Mouse (Mus musculus) CD4-positive, CD25-positive, alpha-beta regulatory T cell (primary cell): ENCODE data around the gene Pias1. TPM values are rescaled to one million over a fixed set of nuclear protein-coding genes. Genes with fewer than 3 reads are reported as not detected.

Source experiments
- polyA plus RNA-seq: library from polyadenylated mRNA; unstranded; fragments of 100-300 nt; shearing (Covaris generic); gene quantifications from one replicate; pipeline ENCODE4 v1.2.1, GENCODE M21; 2017

Gene Pias1
- polyA plus RNA-seq, result 108 TPM

GRCm38 (mm10) chr9:62987824-62988223 lies at the start of gene Pias1:
Gene Pias1, minus strand, starts transcription at chr9:62987924.

GRCm38 (mm10) chr9:62857719-62858261 lies 129.9 kb downstream of the Pias1 start, which contains the start of gene Calml4:
Gene Calml4, plus strand, starts transcription at chr9:62858080.

GRCm38 (mm10) chr9:62838506-62839171 lies 149.1 kb downstream of the Pias1 start, which contains the start of gene Cln6:
Gene Cln6, plus strand, starts transcription at chr9:62838785.

Other genes with a start within 250 kb of the Pias1 start
- 14.3 TPM for gene Fem1b, start 176.0 kb downstream of the Pias1 start, polyA plus RNA-seq
- gene Cln6, start 149.1 kb downstream of the Pias1 start, polyA plus RNA-seq, result 10.5 TPM
- gene Calml4, start 129.8 kb downstream of the Pias1 start, polyA plus RNA-seq, result 0.74 TPM
- gene Skor1, start 161.0 kb upstream of the Pias1 start, polyA plus RNA-seq, result not detected